Mouse (Mus musculus): Measurements from ENCODE around the gene Ppp4r4. TPM values are rescaled to one million over a fixed set of nuclear protein-coding genes. Genes with fewer than 3 reads are reported as not detected.
"Not testable (repeated sequence)": the region's sequence is repeated elsewhere in the genome, so short reads cannot be mapped to it uniquely, and the experiment has no call there.

The Ppp4r4 gene
- 1.9 TPM in 2 replicates for polyA plus RNA-seq (2014; fragmentation: Nextera tagmentation; extraction: Ambion mirVana)

DNA sequence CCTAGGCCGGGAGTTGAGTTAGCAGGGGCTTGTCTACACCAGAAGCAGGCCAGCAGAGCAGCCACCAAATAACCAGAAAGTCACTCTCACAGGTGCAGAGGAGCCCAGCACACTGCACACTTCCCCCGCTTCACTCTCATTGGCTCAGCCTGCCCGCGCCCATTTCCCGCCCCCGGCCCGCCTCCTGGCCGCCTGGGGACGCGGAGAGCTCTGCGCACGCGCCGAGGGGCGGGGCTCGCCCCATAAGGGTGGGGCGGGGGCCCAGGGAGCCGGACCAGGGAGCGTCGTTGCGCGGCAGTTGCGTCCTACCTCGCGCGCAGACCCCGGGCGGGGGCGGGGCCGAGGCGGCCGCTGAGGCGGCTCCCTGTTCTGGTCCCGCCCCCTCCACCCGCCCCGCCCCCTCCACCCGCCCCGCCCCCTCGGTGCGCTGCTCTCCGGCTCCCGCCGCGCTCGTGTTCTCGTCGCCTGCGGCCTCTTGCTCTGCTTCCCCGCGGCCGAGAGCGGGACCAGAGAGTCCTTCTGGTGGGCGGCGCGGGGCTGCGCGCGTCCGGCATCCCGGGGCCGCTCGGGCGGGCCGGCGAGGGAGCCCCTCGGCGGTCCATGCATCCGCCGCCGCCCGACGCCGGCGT is at the start of gene Ppp4r4:
Gene Ppp4r4, plus strand, starts transcription at position 264 of the 629 bp plus-strand sequence.
- peak within 1 kb of the TSS; percentile 60 for H3K4me3 ChIP-seq (ENCODE audit: low read depth, low read length)
- under 1% methylated on average over 52 of the region's 74 CpGs for WGBS
- peak within 1 kb of the TSS; percentile 55 for H3K9ac ChIP-seq (replicated peaks; ENCODE audit: low read depth, low read length)
- H3K4me1 ChIP-seq (ENCODE audit: control insufficient read depth, insufficient read depth, low read length) = no peaks in the 10 kb centered on the region
- ATAC-seq (ENCODE audit: insufficient number of reproducible peaks, insufficient read depth, low FRiP score, low read depth) = peak; percentile 96
- H3K4me2 ChIP-seq (replicated peaks; ENCODE audit: low read depth, low read length) = peak within 1 kb of the TSS; percentile 98
- H3K27ac ChIP-seq (ENCODE audit: low read length) = no peak within 1 kb of the TSS
- H3K36me3 ChIP-seq (ENCODE audit: control insufficient read depth, insufficient read depth, low read length) = no peaks in the 10 kb centered on the region
- no peaks in the 10 kb centered on the region for H3K27me3 ChIP-seq (ENCODE audit: control insufficient read depth, insufficient read depth, low read length)
- H3K9me3 ChIP-seq (ENCODE audit: control insufficient read depth, low read depth, low read length) = no peaks in the 10 kb centered on the region

DNA sequence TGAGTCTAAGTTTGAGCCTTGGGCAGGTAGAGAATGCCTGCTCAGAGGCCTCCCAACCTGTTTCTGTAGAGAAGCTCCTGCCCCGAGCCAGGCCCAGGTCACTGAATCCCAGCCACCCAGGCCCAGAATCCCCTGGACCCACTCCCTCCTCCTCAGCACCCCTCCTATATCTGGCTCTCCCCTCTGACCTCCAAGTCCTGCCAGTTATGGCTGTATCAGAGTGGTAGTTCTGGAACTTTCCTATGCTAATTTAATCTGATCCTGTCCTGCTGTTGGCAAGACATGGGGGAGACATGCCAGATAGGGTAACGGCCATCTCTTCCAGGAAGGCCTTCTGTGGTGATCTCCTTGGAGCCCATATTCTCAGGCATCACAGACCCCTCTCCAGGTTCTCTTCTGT is 49.3 kb upstream of the Ppp4r4 start:
- no peaks in the 10 kb centered on the region for H3K4me1 ChIP-seq (ENCODE audit: control insufficient read depth, insufficient read depth, low read length)
- H3K9ac ChIP-seq (replicated peaks; ENCODE audit: low read depth, low read length) = no peak overlapping the region
- ATAC-seq (ENCODE audit: insufficient number of reproducible peaks, insufficient read depth, low FRiP score, low read depth) = no peak
- H3K27me3 ChIP-seq (ENCODE audit: control insufficient read depth, insufficient read depth, low read length) = no peaks in the 10 kb centered on the region
- H3K4me2 ChIP-seq (replicated peaks; ENCODE audit: low read depth, low read length) = no peak overlapping the region
- no peaks in the 10 kb centered on the region for H3K9me3 ChIP-seq (ENCODE audit: control insufficient read depth, low read depth, low read length)
- H3K36me3 ChIP-seq (ENCODE audit: control insufficient read depth, insufficient read depth, low read length) = no peaks in the 10 kb centered on the region
- H3K27ac ChIP-seq (ENCODE audit: low read length) = no peak overlapping the region
- no peak overlapping the region for H3K4me3 ChIP-seq (ENCODE audit: low read depth, low read length)
- 75% methylated on average over 2 of the region's 2 CpGs for WGBS

DNA sequence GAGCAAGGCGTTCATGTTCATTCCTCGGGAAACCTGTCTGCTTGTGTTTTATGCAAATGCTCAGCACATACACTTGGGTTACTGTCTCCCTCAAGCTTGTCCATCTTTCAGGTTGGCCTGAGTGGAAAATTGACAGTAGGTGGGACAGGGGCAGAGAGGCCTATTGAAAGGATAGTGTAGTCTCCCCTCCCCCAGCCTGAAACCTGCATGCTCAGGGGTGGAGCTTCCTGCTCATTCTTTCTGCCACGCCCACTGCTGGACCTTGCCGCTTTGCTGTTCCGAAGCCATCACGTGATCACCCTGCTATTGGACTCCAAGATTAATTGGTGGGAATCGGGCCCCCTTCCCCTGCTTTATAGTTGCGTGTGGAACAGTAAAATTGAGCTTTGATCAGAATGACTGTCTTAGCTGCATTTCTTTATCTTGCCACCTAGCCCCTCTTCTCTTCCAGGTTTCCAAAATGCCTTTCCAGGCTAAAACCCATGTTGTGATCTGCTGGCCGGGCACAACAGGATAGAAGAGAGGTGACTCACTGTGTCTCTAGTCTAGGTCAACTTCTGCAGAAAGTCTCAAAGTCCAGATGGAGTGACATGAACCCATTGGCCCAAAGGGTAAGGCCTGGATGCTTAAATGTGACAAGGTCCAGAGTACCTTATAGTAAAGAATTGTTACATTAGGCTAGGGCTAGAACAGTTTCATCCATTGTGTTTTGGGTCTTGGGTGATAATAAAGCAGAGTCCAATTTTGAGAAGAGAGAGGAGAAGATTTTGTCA is 47.7 kb upstream of the Ppp4r4 start:
- not testable (repeated sequence) for H3K4me3 ChIP-seq (ENCODE audit: low read depth, low read length); H3K4me2 ChIP-seq (replicated peaks; ENCODE audit: low read depth, low read length); H3K27me3 ChIP-seq (ENCODE audit: control insufficient read depth, insufficient read depth, low read length); H3K4me1 ChIP-seq (ENCODE audit: control insufficient read depth, insufficient read depth, low read length); ATAC-seq (ENCODE audit: insufficient number of reproducible peaks, insufficient read depth, low FRiP score, low read depth); H3K27ac ChIP-seq (ENCODE audit: low read length); H3K9me3 ChIP-seq (ENCODE audit: control insufficient read depth, low read depth, low read length); H3K9ac ChIP-seq (replicated peaks; ENCODE audit: low read depth, low read length); H3K36me3 ChIP-seq (ENCODE audit: control insufficient read depth, insufficient read depth, low read length)
- 65% methylated on average over 9 of the region's 9 CpGs for WGBS

DNA sequence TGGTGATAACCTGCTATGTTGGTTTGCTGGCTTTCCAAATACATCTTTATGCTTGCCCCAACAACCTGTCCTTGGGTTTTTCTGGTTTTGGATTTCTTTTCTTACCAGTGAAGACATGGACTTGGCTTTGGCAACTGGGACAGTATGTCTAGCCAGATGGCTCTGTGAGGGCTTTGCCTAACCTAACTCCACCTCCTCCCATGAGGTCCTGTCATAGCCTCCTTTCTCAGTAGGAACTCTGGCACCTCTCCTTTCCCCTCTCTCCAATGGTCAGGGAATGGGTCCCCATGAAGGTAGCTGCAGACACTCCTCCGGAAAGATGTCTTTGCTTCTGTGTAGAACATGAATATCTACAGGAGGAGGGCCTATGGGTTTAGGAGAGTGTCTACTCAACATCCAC is 45.4 kb upstream of the Ppp4r4 start:
- Histone ChIP-seq H3K27me3 (ENCODE audit: control insufficient read depth, insufficient read depth, low read length) (no peaks in the 10 kb centered on the region), H3K9me3 (ENCODE audit: control insufficient read depth, low read depth, low read length) (no peaks in the 10 kb centered on the region), H3K27ac (ENCODE audit: low read length) (no peak overlapping the region), H3K4me2 (replicated peaks; ENCODE audit: low read depth, low read length) (no peak overlapping the region), H3K4me1 (ENCODE audit: control insufficient read depth, insufficient read depth, low read length) (no peaks in the 10 kb centered on the region), H3K4me3 (ENCODE audit: low read depth, low read length) (no peak overlapping the region), H3K36me3 (ENCODE audit: control insufficient read depth, insufficient read depth, low read length) (no peaks in the 10 kb centered on the region), H3K9ac (replicated peaks; ENCODE audit: low read depth, low read length) (no peak overlapping the region)
- 79% methylated on average over 1 of the region's 1 CpGs for WGBS
- ATAC-seq (ENCODE audit: insufficient number of reproducible peaks, insufficient read depth, low FRiP score, low read depth) = no peak

DNA sequence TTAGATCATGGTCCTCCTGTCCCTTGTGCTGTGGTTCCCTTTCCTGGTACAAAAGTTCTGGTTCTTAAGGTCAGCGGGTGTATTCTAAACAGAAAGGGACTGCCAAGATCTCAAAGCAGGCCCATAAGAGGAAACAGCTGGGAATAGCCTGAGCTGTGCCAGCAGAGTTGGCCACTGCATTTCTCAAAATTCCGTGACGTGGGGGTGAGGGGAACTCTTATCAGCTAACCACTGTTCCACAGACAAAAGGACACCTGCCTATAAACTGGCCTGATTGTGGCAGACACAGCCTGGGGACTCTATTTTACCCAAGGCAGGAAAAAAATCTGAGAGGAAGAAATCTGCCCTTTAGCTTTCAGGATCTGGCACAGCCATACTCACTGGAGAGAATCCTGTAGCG is 44.8 kb upstream of the Ppp4r4 start:
- Histone ChIP-seq H3K9ac (replicated peaks; ENCODE audit: low read depth, low read length) (no peak overlapping the region), H3K27me3 (ENCODE audit: control insufficient read depth, insufficient read depth, low read length) (no peaks in the 10 kb centered on the region), H3K9me3 (ENCODE audit: control insufficient read depth, low read depth, low read length) (no peaks in the 10 kb centered on the region), H3K4me3 (ENCODE audit: low read depth, low read length) (no peak overlapping the region), H3K4me1 (ENCODE audit: control insufficient read depth, insufficient read depth, low read length) (no peaks in the 10 kb centered on the region), H3K27ac (ENCODE audit: low read length) (no peak overlapping the region), H3K4me2 (replicated peaks; ENCODE audit: low read depth, low read length) (no peak overlapping the region), H3K36me3 (ENCODE audit: control insufficient read depth, insufficient read depth, low read length) (no peaks in the 10 kb centered on the region)
- WGBS = 58% methylated on average over 4 of the region's 4 CpGs
- ATAC-seq (ENCODE audit: insufficient number of reproducible peaks, insufficient read depth, low FRiP score, low read depth) = no peak

DNA sequence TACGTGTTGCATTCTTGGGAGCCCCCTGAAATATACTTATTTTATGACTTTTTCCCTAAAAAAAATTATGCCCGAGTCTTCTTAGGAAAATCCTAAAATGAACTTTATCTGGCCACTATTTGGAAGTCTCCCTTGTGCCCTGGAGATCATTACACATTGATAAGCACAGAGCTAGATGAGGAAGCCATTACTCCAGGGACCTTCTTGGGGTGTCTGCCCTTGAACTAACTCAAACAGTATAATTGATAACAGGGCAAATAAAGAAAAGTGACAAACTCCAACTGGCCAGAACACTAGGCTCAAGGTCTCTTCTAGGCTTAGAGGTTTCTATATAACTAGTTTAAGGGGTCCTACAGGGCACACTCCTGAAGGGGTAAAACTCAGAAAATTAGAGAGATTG is 44.3 kb upstream of the Ppp4r4 start:
- 67% methylated on average over 2 of the region's 2 CpGs for WGBS
- no peak for ATAC-seq (ENCODE audit: insufficient number of reproducible peaks, insufficient read depth, low FRiP score, low read depth)

DNA sequence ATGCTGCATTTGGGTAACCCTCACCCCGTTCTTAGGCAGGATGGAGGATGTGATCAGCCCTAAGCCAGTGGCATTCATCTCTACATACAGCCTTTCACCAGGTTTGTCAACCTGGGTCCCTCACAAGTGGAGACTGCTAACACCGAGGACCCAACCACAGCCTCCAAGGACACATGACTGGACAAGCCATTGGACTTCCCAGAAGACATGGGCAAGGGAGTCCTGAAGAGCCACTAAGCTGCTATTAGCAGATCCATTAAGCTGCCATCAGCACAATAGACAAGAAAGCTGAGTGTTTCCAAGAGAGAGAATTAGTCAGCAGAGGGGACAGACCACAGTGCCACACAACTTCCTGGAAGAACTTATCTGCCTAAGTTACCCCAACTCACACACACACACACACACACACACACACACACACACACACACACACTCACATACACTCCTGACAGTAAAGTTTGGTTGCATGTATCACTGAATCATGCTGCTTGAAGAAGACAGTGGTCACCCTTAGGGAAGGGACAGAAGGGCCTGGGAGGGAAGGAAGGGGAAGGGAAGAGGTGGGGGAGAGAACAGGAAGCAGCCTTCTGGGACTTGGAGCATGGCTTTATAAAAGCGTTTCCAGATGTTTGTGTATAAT is 40.9 kb upstream of the Ppp4r4 start:
- WGBS = 71% methylated on average over 3 of the region's 3 CpGs
- Histone ChIP-seq H3K4me2 (replicated peaks; ENCODE audit: low read depth, low read length) (no peak overlapping the region), H3K27ac (ENCODE audit: low read length) (no peak overlapping the region), H3K9ac (replicated peaks; ENCODE audit: low read depth, low read length) (no peak overlapping the region), H3K4me3 (ENCODE audit: low read depth, low read length) (no peak overlapping the region), H3K27me3 (ENCODE audit: control insufficient read depth, insufficient read depth, low read length) (no peaks in the 10 kb centered on the region), H3K36me3 (ENCODE audit: control insufficient read depth, insufficient read depth, low read length) (no peaks in the 10 kb centered on the region), H3K4me1 (ENCODE audit: control insufficient read depth, insufficient read depth, low read length) (no peaks in the 10 kb centered on the region), H3K9me3 (ENCODE audit: control insufficient read depth, low read depth, low read length) (no peaks in the 10 kb centered on the region)
- ATAC-seq (ENCODE audit: insufficient number of reproducible peaks, insufficient read depth, low FRiP score, low read depth) = no peak

More for the DNA sequence above, 44.3 kb upstream of the Ppp4r4 start:
- Histone ChIP-seq H3K4me3 (ENCODE audit: low read depth, low read length) (no peak overlapping the region), H3K4me1 (ENCODE audit: control insufficient read depth, insufficient read depth, low read length) (no peaks in the 10 kb centered on the region), H3K9me3 (ENCODE audit: control insufficient read depth, low read depth, low read length) (no peaks in the 10 kb centered on the region), H3K4me2 (replicated peaks; ENCODE audit: low read depth, low read length) (no peak overlapping the region), H3K36me3 (ENCODE audit: control insufficient read depth, insufficient read depth, low read length) (no peaks in the 10 kb centered on the region), H3K27me3 (ENCODE audit: control insufficient read depth, insufficient read depth, low read length) (no peaks in the 10 kb centered on the region), H3K27ac (ENCODE audit: low read length) (no peak overlapping the region), H3K9ac (replicated peaks; ENCODE audit: low read depth, low read length) (no peak overlapping the region)

DNA sequence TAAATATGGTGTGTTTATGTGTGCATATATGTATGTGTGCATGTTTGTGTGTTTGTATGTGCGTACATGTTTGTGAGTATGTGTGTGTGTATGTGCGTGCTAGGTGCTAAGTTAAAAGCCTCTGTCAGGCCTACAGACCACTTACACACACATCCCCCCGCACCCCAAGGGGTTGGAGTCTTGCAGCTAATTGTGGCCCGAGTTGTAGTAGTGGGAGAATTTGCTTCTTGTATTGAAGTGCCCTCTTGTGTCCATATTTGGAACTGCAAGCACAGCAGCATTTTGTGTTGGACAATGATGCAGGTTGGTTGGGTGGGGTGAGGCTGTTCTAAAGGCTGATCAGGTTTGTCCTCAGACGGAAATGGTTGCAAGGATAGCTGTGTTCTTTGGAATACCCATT is 39.3 kb upstream of the Ppp4r4 start:
- Histone ChIP-seq H3K4me1 (ENCODE audit: control insufficient read depth, insufficient read depth, low read length) (no peaks in the 10 kb centered on the region), H3K4me3 (ENCODE audit: low read depth, low read length) (no peak overlapping the region), H3K27me3 (ENCODE audit: control insufficient read depth, insufficient read depth, low read length) (no peaks in the 10 kb centered on the region), H3K9ac (replicated peaks; ENCODE audit: low read depth, low read length) (no peak overlapping the region), H3K9me3 (ENCODE audit: control insufficient read depth, low read depth, low read length) (no peaks in the 10 kb centered on the region), H3K4me2 (replicated peaks; ENCODE audit: low read depth, low read length) (no peak overlapping the region), H3K27ac (ENCODE audit: low read length) (no peak overlapping the region), H3K36me3 (ENCODE audit: control insufficient read depth, insufficient read depth, low read length) (no peaks in the 10 kb centered on the region)
- 40% methylated on average over 5 of the region's 5 CpGs for WGBS
- ATAC-seq (ENCODE audit: insufficient number of reproducible peaks, insufficient read depth, low FRiP score, low read depth) = no peak; the same call in 1 of the 2 replicates
